Mouse (Mus musculus): ENCODE measurements around the gene Rpia. TPM values are rescaled to one million over a fixed set of nuclear protein-coding genes. Genes with fewer than 3 reads are reported as not detected.

Rpia gene
- total RNA-seq, 2 experiments from 2014 or later: 13.2 to 15.5 TPM

- peak; percentile 70 to 86 for DNase-seq
Observed at GRCm38 (mm10) chr6:70805267-70805666, 13.2 kb upstream of the Rpia start.

DNA sequence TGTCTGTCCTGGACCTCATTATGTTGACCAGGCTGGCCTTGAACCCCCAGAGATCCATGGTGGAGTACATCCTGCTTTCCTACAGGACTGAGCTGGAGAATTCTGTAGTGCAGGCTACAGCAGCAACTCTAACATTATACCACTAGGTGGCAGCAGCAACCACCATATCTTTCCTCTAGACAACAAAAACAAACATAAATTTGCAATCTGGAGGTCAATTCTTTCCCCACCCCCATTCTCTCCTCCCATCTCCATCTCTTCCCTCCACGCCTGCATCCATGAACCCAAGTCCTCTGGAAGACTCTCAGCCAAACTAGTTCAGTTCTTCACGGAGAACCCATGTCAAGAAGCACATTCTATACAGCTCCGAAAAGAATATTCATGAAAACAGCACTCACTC is 12.6 kb upstream of the Rpia start:
- DNase-seq: peak; percentile 38 to 64

DNA sequence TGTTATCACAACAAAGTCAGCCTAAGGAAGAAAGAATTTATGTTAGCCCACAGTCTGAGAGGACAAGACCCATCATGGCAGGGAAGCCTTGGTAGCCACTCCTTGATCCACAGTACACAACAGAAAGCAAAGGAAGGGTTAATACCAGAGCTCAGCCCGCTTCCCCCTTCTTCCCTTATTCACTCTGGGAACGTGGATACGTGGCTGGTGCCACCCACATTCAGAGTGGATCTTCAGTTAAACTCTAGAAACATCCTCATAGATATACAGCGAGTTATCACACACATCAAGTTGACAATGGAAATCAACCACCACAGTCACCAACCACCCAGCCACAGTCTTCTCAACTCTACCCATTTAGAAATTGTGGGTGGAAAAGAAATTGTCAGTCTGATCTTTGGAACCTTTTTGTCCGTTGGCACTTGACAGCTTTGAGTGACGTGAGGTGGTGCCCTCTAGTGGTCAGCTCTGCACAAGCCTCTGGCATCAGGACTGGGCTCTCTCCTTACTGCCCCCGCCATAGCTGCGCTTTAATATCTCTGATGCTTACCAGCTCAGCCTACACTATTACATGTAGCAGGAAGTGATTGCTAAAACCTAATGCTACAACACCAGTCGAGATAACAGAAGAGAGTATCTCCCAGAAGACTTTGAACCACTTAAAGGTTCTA is 5.7 kb upstream of the Rpia start:
- peak; percentile 63 to 77 for DNase-seq

DNA sequence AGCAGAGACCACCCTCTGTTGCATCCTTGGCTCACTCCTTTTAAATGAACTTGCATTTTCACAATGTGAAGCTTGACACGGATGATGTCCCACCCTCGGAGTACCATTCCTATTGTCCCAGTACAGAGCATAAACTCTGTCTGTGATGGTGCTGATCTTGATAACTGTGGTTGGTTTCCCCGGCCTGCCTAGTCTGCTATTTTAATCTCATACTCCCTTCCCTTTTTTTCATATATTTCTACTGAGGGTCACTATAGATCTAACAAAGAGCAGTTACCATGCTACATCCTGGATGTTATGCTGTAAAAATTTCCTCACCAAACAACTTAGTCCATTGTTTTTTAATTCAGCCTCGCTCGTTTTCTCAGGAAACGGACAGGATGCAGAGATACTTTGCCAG is 4.9 kb upstream of the Rpia start:
- DNase-seq: no peak

DNA sequence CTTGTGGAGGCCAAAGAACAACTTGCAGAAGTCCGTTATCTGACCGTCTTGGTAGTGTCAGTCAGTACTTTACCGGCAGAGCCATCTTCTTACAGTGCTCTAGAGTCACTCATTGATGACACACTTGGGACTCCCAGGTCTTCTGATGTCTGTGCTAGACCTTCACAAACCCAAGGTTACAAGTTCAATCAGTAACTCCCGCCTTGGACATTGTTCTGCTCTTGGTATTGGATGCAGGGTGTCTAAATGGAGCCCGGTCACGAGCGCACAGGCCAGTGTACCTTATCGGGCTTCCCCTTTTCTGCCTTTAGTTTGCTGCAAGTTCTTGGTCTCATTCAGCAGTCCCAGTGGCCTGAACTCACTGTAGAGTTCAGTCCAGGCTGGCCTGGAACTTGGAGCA is 612 bp upstream of the Rpia start:
- DNase-seq: peak in 1 of 2 experiments; percentile 20

DNA sequence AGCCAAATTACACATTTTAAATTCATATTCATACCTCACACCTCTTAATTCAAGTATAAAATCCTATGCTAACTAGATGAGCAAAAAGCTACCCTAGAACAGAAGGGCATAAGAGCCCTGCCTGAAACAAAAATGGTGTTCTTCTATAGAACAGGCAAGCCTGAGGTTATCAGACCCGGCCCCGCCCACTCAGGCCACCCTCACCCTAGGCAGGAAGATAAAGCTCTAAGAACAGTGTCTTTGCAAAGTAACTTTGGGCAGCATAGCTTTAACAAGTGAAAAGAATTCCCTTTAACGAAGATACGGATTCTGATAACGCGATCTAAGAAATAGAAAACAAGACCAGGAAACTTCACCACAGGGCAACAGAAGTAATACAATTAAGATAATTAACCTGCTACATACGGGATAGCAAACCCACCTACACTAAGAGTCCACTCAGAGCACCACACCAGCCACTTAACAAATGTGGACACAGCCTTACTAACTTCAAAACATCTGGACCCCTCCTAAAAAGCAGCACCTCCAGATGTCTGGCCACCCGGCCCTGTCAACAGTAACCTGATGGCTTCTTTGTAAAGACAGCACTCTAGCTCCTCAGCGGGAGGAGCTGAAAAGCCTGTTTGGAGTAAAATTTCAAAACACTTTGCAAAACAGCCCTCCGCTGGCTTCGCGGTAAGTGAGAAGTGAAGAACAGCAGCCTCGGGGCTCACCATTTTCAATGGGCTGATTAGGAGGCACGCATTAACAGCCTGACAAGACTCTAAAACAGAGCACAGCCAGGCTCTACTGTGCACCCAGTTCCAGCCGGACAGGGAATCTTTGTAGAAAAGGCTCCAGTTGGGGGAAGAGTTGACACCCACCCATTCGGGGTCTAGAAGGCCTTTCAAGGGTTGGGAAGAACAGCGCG is 925 bp downstream of the Rpia start:
- peak in 1 of 2 experiments; percentile 25 for DNase-seq

DNA sequence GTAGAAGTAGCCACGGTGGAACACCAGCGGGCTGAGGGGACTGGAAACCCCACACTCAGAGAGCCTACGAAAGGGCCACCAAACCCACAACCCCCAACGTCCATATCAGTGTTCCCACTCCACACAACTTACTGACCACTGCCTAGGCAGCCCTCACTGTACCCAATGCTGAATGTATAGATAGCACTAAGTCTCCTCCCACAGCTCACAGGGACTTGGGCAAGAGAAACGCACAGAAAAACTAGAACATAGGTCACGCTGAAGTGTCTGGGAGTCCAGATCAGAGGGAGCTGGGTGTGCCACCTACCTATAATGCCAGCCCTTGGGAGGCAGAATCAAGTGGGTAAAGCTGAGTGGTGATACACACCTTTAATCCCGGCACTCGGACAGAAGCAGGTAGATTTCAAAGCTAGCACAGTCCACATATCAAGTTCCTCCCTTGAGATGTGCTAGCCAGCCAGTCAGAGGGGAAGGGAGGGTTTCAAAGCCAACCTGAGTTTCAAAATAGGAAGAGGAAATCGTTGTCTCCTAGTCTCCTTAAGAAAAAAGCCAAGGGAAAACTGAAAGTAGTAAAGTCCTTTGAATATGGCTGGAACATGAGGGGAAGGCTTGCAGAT is 1.9 kb downstream of the Rpia start:
- DNase-seq: peak in 1 of 2 experiments; percentile 42

GRCm38 (mm10) chr6:70789134-70789533 is 2.9 kb downstream of the Rpia start:
- no peak for DNase-seq

DNA sequence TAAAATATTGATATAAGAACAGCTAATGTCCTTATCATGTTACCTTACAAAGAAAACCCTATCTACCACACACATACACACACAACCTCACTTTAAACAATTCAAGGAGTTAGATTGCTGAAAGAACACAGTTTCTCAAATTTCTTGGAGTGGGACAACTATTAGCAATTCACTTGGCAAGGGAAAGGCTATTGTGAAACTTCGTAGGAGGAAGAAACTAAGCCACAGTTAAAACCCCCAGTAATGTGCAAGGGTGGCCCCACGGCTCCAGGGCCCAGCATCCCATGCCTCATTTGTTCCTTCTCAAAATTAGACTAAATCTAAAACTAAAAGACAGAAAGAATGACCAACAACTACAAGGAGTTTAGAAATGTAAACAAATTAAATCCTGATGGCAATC is 4.5 kb downstream of the Rpia start:
- peak; percentile 42 to 53 for DNase-seq

GRCm38 (mm10) chr6:70785852-70786251 is 6.2 kb downstream of the Rpia start:
- DNase-seq: no peak

DNA sequence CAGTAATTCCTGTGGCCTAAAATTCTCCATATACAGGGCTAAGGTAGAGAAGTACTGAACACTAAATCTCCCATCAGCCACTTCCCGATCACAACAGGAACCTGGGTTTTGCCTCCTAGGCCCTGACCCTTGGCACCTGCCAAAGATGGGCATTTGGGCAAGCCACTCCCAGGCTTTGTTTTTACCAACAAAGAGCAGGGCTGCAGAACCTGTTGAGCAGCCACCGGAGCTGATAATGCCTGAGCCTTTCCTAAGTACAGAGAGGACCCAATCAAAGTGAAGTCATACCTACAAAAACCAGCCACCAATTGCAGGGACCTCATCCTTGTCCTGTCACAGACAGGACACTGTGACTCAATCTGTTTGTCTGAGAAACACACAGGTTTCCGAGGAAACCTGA is 7.2 kb downstream of the Rpia start:
- no peak for DNase-seq

- DNase-seq: no peak
Observed at GRCm38 (mm10) chr6:70781336-70781735, 10.7 kb downstream of the Rpia start.

GRCm38 (mm10) chr6:70774372-70774771 is 17.7 kb downstream of the Rpia start:
- DNase-seq: no peak

- DNase-seq: no peak
Observed at GRCm38 (mm10) chr6:70773769-70774168, 18.3 kb downstream of the Rpia start.

GRCm38 (mm10) chr6:70768769-70769168 is 23.3 kb downstream of the Rpia start:
- peak; percentile 53 to 81 for DNase-seq

- DNase-seq: no peak
Observed at GRCm38 (mm10) chr6:70765076-70765475, 27.0 kb downstream of the Rpia start.

- DNase-seq: no peak
Observed at GRCm38 (mm10) chr6:70764551-70764950, 27.5 kb downstream of the Rpia start.

GRCm38 (mm10) chr6:70763881-70764280 is 28.2 kb downstream of the Rpia start:
- DNase-seq: no peak

- DNase-seq: no peak
Observed at GRCm38 (mm10) chr6:70762659-70763058, 29.4 kb downstream of the Rpia start.

- DNase-seq: no peak
Observed at GRCm38 (mm10) chr6:70760951-70761350, 31.1 kb downstream of the Rpia start.

DNA sequence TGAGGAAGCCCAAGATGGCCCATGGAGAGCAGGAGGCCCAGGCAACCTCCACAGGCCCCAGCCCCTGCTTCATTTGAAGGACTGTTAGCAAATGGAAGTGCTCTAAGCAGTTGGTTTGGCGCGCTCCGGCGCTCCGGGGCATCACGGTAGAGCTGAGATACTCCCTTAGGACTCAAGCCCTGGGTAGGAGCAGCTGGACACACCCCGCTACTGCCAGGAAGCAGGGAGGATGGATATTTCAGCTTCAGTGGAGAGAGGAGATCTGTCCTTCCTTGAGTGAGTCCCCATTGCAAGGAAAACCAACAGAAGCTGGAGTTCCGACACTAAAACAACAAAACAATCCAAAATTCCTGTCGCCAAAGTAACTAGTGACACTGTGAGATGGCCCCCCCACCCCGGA is 37.2 kb downstream of the Rpia start:
- DNase-seq: no peak

GRCm38 (mm10) chr6:70752351-70752750 is 39.7 kb downstream of the Rpia start:
- no peak for DNase-seq

DNA sequence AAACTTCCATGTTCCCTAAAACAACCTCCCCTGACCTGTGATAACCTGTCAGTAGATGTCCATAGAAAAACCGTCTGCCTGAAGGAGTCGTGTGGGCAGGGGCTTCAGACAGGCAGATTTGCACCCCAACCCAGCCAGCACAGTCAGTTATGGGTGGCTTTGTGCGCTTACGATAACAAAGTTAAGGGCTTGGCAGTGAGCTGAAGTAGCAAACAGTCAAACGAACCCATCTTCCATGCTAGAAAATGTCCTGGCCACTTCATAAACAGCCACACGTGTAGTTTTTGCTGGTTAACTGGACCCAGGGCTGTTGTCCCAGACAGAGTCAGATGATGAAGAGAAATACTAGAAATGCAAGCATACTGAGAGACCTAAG is 40.1 kb downstream of the Rpia start:
- DNase-seq: no peak

Measured in heart, adult 18-20 months (tissue).